Mouse (Mus musculus): ENCODE results near the gene Atrn. TPM values are rescaled to one million over a fixed set of nuclear protein-coding genes. Genes with fewer than 3 reads are reported as not detected.
"Not testable (repeated sequence)": the region's sequence is repeated elsewhere in the genome, so short reads cannot be mapped to it uniquely, and the experiment has no call there.

Gene Atrn
- total RNA-seq, 1 experiment from 2014 or later, result 13.4 TPM

DNA sequence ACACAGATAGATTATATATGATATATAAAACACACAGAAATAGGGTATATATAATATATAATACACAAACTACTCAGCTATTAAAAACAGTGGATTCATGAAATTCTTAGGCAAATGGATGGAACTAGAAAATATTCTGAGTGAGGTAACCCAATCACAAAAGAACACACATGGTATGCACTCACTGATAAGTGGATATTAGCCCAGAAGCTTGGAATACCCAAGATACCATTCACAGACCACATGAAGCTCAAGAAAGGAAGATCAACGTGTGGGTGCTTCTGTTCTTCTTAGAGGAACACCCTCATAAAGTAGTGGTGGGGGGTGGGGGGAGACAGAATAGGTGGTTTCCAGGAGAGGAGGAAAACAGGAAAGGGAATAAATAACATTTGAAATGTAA lies 125.1 kb downstream of the Atrn start:
- not testable (repeated sequence) for ATAC-seq (replicated peaks; ENCODE audit: insufficient number of reproducible peaks, low FRiP score, low TSS enrichment, poor library complexity, severe bottlenecking)

DNA sequence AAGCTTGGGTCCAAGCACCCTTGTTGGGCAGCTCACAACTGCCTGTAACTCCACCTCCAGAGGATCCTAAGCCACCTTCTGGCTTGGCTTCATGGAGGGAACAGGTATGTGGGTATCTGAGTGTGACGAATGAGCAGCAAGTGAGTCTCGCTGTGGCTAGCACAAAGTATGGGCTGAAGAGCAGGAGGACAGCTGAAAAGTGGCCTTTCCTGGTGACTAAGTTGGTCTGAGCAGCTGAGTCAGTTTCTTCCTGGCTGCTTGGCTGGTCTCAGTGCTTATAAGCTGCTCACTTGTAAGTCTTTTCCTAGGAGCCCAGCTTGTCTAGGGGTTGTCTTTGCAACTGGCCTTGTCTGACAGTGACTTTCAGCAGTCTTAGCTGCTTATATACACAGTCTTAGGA lies 130.0 kb downstream of the Atrn start:
- no peak for ATAC-seq (replicated peaks; ENCODE audit: insufficient number of reproducible peaks, low FRiP score, low TSS enrichment, poor library complexity, severe bottlenecking)

DNA sequence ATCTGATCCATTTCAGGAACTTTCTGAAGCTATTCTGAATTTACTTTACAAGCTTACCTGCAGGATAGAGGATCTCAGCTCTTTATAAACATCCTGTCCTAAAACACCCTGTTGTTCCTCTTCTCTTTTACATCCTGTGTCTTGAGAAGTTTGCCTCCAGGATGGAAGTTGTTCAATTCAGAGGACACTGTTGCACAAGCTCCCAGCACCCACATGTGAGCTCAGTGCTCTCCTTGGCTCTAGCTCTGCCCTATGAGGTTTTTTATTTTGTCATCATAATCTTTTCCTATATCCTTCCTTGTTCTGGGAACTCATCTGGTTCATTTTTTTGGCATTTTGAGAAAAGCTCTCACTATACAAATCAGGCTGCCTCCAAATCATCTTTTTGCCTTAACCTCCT lies 130.5 kb downstream of the Atrn start:
- ATAC-seq (replicated peaks; ENCODE audit: insufficient number of reproducible peaks, low FRiP score, low TSS enrichment, poor library complexity, severe bottlenecking), result no peak

DNA sequence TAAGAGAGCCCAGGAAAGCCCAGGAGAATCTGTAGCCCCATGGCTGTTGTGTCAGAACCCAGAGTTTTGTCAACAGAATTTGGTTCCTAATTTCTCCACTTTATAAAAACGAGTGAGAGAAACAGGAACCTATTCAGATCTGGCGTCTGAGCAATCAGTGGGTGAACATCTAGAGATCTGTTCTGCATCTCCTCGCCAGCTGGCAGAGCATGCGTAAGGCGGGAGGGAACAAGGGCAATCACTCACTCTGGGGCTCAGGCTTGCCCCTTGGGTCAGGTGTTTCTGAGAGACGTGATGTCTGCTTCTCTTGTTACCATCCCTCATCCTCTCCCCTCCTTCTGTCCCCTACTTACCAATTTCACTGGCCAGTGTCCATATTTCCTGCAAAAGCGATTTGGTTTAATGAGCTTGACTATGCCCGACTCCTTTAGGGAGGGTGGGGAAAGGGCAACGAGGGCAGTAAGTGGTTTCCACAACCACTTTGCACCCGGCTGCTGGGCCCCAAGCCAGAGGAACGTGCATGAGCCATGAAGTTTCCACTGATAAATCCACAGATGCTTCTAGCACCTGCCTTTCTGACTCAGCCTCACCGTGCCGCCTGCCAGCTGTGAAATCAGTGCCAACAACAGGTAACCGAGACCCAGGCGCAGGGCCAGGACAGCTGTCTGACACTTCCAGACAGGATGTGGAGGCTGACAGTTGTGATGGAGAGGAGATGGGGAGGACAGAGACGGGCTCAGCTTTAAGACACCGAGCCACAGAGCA lies 131.1 kb downstream of the Atrn start:
- no peak for ATAC-seq (replicated peaks; ENCODE audit: insufficient number of reproducible peaks, low FRiP score, low TSS enrichment, poor library complexity, severe bottlenecking)

DNA sequence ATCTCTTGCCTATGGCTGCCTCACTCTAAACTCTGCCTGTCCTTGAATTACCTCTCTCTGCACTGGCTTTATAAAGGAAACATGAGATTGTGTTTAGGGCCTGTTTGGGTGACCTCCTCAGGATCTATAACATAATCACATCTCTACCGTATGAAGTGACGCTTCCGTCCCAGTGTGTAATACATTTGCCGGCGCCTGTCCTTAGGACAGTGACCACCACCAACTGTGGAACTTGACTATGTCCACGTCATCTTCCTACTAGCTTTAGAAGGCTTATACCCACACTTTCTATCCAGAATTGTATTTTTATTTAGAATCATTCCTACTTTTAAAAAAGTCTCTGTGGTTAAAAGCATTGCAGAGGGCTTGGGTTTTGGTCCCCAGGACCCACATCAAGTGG lies 131.9 kb downstream of the Atrn start:
- no peak for ATAC-seq (replicated peaks; ENCODE audit: insufficient number of reproducible peaks, low FRiP score, low TSS enrichment, poor library complexity, severe bottlenecking)

DNA sequence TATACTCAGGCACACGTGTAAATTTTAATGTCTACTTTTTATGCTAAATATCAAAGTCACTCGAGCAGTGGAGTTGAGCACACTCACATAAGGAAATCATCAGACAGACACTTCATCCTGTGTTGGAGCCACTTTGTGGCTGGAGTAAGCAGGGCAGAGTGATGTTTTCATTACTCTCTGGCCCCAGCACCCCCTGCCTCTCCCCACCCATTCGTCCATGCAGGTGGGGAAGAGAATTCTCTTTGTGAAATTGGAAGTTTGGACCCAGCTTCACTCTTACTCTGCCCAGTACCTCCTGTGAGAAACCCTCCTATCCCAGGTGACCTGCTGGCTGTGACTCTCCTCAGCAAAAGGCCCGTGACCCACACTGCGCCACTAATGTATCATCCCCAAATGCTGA lies 132.4 kb downstream of the Atrn start:
- no peak for ATAC-seq (replicated peaks; ENCODE audit: insufficient number of reproducible peaks, low FRiP score, low TSS enrichment, poor library complexity, severe bottlenecking)

DNA sequence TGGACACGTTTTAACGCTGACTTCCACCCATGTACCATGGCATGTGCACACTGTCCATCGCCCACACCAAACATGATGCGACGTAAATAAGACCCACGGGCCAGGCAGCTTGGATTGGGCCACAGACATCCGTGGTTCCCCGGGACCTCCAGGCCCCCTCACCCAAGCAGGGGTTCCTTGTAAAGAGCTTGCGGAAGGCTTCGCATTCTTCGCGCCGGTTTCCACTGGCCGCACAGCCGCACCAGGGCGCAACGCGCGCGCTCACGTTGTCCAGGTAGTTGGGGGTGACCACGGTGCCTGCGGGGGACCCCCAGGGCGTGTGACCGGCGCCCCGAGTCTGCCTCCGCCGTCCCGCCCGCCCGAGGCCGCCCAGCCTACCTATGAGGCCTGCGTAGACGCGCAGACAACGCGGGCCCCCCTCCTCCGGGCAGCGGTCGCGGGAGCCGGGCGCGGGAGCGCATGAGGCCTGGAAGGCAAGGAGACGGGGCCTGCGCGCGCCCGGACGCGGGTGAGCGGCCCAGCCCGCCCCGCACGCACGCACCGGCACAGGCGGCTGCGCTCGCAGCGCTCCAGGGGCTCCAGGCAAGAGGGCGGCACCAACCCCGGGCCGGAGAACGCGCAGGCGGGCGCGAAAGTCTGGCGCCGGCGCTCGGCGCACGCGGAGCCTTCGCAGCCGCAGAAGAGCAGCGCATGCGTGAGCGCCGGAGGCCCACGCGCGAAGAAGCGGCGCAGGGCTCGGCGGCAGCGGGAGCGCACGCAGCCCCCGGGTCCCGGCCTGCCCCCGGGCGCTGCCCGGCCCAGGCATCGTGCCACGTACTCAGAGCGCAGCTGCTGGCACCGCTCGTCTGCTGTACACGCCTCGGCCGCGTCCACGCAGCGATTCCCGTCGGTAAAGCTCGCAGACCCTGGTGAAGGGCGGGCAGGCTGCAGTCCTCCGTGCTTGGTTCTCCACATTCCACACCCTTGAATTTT lies 134.8 kb downstream of the Atrn start:
- ATAC-seq (replicated peaks; ENCODE audit: insufficient number of reproducible peaks, low FRiP score, low TSS enrichment, poor library complexity, severe bottlenecking), result no peak

DNA sequence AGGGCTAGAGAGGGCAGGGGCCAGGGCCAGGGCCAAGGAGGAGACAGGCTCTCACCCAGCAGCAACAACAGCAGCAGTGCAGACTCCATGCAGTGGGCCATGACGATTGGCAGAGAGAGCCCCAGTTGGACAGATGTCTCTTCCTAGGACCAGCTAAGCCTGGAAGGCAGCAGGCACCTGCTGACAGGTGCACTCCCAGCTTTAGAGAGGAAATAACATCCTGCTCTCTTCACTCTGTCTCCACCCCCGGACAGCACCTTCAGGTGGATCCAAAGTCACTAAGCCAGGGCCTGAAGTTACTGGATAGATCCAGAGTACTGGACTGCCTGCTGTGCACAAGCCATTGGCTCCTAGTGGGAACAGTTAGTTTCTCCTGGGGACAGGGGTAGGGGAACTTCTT lies 136.7 kb downstream of the Atrn start, which contains the start of gene Gfra4:
Gene Gfra4 (minus strand): TSS at position 101 of the 400 bp plus-strand sequence.
- ATAC-seq (replicated peaks; ENCODE audit: insufficient number of reproducible peaks, low FRiP score, low TSS enrichment, poor library complexity, severe bottlenecking), result no peak

DNA sequence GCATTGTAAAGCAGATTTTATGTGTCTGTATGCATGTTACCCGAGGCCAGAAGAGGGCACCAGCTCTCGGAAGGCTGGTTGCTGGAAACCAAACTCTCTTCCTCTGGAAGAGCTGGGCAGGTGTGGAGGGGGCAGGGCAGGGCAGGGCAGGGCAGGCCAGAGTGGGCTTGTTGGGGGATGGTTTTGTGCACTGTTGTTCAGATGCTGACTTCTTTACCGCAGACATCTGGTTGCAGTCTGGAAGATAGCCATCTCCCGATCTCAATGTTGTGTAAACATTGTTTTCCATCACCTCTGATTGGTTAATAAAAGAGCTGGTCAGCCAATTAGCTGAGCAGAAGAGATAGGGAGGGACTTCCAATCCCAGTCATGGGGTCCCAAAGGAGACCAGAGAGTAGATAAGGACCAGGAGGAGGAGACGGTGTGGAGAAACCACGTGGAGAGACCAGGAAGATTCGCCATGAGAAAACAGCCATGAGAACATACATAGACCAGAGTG lies 138.1 kb downstream of the Atrn start:
- ATAC-seq (replicated peaks; ENCODE audit: insufficient number of reproducible peaks, low FRiP score, low TSS enrichment, poor library complexity, severe bottlenecking), result no peak

DNA sequence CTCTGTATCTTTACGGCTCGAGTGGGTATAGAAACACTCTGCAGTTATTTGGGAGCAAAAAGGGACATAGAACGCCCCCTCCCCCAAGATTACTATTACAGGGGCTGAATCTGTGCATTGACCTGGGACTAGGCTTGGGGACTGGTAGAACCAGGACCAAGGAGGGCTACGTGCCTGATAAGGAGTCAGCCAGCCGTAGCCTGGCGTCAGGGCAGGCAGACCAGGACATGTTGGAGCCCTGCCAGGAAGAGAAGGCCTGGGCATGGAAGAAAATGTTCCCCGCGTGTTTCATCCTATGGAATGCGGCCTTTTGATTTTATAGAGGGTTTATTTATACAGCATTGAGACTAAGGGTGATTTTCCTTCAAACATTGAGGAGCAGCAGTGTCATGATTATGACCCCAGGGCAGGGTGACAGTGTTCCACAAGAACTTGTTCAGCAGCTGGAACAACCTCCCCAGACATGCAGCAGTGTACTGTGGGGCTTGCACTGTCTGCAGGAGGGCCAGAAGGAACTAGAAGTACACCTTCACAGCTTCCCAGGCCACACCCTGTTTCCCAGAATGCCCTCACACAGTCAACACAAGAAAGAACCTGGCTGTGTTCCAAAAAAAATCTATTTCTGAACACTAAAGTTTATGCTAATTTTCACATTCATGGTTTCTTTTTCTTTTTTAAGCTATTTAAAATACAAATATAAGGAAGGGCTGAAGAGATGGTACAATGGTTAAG lies 138.9 kb downstream of the Atrn start:
- ATAC-seq (replicated peaks; ENCODE audit: insufficient number of reproducible peaks, low FRiP score, low TSS enrichment, poor library complexity, severe bottlenecking), result no peak

DNA sequence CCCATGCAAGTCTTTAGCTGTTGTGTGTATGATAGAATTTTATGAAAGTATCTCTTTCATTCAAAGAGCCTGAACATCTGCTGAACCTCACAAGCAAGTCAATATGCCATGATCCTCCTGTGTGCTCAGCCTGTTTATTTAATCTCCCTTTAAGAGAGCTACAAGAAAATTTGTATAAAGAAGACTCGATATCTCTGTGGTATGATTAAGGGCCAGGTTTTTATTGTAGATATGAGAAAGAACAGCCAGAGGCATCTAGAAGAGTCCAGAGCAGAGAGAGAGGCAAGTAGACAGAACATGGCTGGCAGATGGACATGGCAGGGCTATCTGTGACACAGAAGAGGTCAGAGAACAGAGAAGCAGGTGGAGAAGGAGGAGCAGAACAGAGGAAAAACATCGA lies 139.7 kb downstream of the Atrn start:
- ATAC-seq (replicated peaks; ENCODE audit: insufficient number of reproducible peaks, low FRiP score, low TSS enrichment, poor library complexity, severe bottlenecking), result no peak

DNA sequence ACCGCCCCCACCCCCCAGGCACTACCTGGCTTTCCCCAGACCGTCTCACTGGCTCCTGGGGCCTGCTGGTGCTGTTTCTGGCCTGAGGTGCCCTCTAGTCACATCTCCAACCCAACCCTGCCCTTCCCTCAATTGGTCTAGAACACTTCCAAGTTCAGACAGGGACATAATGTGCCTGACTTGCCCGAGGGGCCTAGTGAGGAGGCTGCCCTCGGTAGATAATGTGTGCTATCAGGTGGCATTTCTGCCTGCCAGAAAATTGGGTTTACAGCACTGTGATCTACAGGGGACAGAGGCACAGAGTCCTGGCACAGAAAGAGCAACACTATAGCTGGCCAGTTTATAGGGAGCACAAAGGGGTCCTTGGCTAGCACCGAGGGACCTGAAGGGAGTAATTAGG lies 145.7 kb downstream of the Atrn start:
- ATAC-seq (replicated peaks; ENCODE audit: insufficient number of reproducible peaks, low FRiP score, low TSS enrichment, poor library complexity, severe bottlenecking), result no peak

DNA sequence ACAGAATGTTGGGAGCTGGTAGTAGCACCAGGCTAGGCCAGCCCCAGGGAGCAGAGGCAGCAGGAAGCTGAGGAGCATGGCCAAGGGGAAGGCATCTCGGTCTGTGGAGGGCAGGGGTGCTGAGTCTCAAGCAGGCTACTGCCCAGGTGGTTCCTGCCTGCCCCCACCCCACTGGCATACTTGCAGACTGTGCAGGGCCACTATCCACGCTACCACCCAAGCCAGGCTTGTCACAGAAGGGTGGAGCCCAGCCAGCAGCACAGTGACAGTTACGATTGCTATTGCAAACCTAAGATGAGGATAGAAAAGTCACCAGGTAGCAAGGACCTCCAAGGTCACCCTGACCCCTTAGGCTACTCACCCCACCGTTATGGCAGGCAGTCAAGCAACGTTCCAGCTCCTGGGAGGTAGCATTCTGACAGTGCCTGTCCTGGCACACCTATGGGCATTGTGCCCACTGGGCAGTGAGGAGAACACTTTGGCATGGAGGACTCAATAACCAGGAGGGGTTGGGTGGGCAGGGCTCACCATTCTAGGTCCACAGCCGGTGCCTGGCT lies 146.6 kb downstream of the Atrn start:
- ATAC-seq (replicated peaks; ENCODE audit: insufficient number of reproducible peaks, low FRiP score, low TSS enrichment, poor library complexity, severe bottlenecking), result no peak

DNA sequence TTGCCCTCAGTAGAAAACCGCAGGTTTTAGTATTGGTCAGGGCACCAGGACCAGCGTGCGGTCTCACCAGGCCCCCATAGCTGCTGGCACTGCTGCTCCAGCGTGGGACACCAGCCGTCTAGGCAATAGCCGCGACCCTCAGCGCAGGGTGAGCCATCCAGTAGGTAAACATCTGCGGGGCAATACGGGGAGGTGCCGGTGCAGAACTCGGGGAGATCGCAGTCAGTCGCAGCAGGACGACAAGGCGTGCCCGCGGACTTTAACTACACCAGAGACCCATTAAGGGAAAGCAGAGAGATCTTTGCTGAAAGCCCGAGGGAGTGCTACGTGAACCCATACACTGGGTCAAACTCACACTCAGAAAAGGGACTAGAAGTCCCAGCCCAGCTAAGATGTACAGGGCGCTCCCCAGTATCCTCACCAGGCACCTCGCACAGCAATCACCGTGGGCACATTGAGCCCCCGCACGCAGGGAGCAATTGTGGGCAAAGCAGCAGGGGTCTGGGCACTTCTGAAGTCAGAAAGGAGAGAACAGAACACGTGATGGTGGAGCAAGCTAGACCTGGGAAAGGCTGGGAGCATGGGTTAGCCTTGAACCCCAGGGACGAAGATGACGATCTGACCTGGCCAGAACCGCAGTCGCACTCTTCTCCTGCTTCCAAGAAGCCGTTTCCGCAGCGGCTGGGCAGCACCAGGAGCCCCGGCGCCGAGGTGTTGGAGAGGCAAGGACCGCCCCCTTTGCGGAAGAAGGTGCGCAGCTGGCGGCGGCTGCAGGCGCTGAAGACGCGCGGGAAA lies 147.8 kb downstream of the Atrn start:
- no peak for ATAC-seq (replicated peaks; ENCODE audit: insufficient number of reproducible peaks, low FRiP score, low TSS enrichment, poor library complexity, severe bottlenecking)

DNA sequence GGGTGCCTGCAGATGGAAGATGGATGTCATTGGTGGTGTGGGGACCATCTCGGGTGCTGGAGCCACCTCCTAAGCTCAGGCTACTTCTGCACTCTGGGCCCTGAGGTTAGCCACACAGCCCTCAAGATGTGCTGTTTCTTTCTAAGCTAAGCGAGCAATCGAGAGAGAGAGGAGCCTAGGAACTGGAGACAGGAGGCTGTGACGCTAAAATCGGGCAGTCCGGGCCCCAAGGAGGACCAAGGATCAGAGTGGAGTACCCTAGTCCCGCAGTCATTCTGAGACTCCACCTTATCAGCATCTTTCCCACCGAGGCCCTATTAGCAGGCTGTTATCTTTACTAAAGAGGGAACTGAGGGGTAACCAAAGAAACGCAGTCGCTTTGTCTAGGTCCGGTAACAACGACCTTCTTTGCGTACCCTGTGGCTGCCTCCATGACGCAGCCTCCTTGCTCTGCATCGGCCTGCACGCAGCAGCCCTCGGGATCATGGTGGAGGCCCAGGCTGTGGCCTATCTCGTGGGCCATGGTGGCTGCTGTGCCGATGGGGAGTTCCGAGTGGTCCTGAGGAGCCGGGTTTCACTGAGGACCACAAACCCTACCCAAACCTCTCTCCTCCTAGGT lies 148.5 kb downstream of the Atrn start:
- no peak for ATAC-seq (replicated peaks; ENCODE audit: insufficient number of reproducible peaks, low FRiP score, low TSS enrichment, poor library complexity, severe bottlenecking)

DNA sequence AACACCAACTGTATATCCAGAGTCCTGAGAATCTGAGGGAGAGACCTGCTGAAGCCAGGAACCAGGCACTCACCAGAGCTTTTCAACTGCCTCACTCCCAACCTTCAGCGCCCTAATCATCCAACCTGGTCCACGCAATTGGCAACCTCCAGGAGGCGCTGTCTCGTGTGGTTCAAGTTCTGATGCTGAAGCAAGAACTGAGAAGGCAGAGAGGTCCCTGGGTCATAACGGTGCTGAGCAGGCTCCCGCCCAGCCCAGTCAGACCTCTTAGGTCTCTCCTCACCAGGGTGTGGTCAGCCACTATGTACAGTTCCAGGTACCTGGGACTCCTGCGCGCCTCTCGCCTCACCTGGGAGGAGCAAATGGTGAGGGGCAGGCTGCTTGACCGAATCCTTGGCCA lies 149.3 kb downstream of the Atrn start:
- 0 out of 2 replicates have a peak, but pooled peaks have one; percentile 38 for ATAC-seq (replicated peaks; ENCODE audit: insufficient number of reproducible peaks, low FRiP score, low TSS enrichment, poor library complexity, severe bottlenecking)

DNA sequence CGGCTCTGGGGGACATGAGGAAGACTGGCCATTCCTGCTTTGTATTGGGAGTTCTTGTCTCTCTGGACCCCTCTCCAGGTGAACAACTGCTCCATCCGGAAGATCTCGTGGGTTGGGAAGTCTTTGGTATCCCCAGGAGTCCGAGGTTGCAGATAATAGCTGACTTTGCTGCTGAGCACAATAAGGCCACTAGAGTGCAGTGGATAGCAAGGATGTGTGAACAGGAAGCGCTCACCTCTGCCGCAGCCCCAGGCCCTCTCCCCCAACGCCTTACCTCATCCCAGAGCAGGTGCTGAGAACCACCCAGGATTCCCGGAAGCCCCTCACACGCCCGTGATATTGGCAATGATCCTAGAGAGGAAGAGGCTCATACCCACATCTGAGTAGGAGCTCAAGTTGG lies 149.9 kb downstream of the Atrn start:
- ATAC-seq (replicated peaks; ENCODE audit: insufficient number of reproducible peaks, low FRiP score, low TSS enrichment, poor library complexity, severe bottlenecking), result no peak

DNA sequence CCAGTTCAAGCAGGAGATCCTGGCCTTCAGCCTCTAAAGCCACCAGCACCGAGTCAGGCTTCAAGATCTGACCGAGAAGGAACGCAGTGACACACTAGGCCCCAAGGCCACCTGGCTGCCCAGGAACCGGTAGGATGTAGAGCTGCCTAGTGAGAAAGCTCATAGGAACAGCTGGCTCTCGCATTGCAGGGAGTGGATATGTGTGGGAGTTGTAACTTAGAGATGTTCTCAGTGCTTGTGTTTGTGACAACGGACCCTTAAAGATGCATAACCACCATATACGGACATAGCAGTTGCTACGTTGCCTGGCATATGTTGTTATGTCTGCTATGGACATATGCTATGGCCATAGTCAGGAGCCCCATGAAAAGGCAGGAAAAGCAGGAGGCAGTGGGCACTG lies 152.4 kb downstream of the Atrn start:
- ATAC-seq (replicated peaks; ENCODE audit: insufficient number of reproducible peaks, low FRiP score, low TSS enrichment, poor library complexity, severe bottlenecking), result no peak
